Mouse (Mus musculus) CD4-positive, CD25-positive, alpha-beta regulatory T cell, adult 2 months (primary cell): ENCODE measurements around the gene Chfr.
A peak's percentile ranks its signal among the peaks of the same experiment; 100 is the strongest.

Experiments used
- DNase-seq: peaks from one replicate; pipeline ENCODE4 v3.0.0-alpha.2; 2012; ENCODE audit warnings: low read depth, low spot score

The Chfr gene

DNA sequence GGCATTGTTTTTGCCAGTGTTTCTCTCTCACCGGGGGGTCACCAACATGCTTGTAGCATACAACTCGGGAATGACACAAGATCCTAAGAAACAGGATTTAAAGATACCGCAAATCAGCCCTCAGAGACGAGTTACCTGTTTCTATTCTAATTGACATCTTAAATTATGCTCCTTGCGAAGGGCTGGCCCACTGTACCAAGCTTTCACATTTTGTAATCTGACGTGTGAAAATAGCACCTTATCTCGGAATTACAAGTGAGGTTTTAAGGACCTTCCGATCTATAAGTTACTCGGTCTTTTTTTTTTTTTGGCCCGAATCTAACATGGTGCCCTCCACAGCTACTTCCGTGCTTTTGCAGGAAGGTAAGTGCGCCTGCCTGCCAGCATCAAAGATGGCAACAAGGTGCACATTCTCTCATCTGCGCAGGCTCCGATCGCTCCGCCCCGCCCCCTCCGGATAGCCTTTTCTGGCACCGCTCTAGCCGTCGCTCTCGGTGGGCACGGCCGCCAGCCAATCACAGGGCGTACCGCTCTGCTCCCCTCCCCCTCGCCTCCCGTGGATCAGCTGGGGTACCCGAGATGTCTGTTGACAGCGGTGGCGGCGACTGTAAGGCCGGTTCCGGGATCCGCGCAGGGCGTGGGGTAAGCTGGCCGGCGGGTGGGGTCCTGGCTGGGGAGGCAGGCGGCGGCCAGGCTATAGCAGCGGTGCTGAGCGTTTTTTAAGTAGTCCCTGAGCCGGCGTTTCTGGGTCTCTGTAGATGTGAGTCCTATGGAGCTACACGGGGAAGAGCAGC lies at the start of gene Chfr:
Gene Chfr, plus strand, starts transcription at position 550 of the 794 bp plus-strand sequence.
- DNase-seq, result peak; percentile 99

DNA sequence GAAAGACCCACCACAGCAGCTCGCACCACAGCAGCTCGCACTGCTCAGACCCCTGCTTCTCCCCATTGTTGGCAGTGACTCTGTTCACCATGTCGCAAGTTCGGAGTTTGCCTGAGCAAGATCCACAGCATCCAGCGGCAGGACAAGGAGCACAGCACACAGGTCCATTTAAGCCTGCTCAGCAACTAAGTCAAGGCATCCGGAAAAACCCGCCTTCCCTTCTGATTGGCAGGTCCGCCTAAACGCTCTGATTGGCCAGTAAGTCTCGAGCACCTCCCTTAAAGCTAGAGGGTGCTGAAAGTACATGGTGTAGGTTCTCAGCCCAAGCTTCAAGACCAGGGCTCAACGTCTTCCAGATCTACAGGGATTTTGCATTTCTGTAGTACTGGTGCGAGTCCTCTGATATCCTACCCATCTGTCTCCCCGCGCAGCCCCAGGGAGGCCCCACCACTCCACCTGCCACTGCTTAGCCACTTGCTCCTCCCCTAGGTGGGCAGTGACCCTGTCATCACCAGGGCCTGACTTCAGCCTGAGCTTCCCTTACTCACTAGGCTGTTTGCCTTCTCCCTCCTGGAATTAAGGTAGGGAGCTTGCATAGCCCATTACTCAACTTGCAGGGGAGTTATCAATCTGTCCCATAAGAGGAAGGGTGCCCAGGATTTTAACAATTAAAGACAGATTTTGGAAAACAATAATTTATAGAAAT lies 49.3 kb upstream of the Chfr start:
- DNase-seq, result no peak

- DNase-seq, result no peak
Observed at GRCm38 (mm10) chr5:110091546-110091945, 44.1 kb upstream of the Chfr start.

- DNase-seq, result peak; percentile 92
Observed at GRCm38 (mm10) chr5:110094030-110094846, 41.4 kb upstream of the Chfr start, which contains the start of gene Gm35315. Gene Gm35315 (minus strand): TSS chr5:110094420.

GRCm38 (mm10) chr5:110094847-110095213 lies 40.8 kb upstream of the Chfr start:
- no peak for DNase-seq

DNA sequence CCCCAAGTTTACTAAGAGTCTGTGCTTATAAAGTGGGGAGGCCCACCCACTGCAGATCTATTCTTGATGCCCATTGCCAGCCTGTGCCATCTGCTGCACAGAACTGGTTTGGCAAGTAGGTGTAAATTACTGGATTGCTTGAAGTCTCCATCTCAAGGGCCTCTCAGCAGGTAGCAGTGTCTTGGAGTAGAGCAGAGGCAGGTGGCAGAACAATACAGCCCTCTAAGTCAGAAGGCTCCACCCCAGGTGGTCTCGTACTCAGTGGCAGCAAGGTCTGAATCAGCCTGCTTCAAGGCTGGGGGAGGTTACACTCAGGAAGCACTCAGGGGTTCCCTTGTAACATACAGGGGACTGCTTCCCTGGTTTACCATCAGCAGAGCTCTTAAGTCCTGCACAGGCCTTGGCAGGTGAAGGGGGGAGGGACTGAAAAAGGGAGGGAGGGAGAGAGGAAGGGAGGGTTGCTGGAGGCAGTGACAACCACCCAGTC lies 36.6 kb upstream of the Chfr start:
- DNase-seq, result no peak

DNA sequence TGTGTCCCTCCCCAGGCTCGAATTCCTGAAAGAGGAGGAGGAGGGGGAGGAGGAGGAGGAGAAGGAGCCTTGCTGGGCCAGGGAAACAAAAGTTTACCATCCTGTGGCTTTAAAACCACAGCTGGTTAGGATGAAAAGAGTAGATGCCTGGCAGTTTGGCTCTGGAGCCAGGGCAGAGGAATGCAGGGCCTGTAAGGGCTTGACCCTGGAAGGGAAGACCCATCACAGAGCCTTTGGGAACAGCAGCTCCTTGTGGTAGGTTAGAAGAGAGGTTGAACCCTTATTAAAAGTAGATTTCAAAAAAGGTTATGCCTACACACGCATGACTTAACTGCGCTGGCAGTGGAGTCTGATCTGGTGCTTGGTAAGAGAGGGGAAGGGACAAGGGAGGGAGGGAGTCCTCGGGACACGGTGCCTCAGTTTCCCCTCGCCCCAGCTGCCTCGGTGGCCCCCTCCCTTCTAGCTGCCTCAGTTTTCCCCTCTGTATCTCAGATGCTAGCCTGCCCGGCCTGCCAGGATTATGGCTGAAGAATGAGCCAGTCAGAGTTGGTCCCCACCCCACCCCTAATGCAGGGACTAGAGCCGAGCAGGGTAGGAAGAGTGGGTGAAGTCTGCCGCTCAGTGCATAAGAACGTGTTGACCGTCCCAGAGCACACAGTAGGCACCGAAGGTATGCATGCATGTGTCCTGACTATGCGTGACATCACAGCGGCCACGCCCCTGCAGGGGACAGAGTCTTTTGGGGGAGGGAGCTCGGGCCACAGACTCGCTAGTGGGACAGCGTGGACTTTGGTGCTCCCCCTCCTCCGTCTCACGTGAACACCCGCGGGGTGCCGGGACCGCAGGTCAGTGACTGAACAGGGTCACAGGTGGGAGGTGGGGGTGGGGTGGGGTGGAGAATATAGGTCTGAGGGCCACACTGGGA lies 35.7 kb upstream of the Chfr start, which contains the start of gene Plcxd1:
Gene Plcxd1, plus strand, starts transcription at position 314 of the 925 bp plus-strand sequence.
- peak; percentile 19 for DNase-seq

DNA sequence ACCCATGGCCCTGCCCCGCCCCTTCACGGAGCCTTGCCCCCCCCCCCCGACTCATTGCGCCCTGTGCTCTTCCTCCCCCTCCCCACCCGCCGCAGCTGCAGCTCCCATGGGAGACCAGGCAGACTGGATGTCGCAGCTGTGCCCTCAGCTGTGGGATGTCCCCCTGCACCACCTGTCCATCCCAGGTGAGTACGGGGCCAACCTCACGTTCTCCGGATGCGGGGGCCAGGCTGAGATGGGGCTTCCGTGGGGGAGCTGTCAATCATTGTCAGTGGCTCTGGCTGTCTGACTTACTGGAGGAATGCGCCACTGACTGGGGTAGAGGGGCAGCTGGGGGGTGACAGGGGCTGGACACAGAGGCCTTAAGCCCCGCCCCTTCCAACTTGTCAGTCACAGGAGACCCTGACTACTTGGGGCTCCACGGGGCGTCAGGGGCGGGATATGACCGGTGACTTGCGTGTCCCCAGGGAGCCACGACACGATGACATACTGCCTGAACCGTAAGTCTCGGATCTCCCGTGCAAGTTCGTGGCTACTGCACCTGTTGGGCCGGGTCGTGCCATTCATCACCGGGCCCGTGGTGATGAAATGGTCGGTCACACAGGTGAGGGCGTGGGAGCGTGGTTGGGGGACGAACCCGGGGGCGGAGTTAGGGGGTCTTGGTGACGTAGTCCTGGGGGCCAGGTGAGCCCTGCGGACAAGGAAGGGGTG lies 34.6 kb upstream of the Chfr start:
- DNase-seq, result peak; percentile 62

DNA sequence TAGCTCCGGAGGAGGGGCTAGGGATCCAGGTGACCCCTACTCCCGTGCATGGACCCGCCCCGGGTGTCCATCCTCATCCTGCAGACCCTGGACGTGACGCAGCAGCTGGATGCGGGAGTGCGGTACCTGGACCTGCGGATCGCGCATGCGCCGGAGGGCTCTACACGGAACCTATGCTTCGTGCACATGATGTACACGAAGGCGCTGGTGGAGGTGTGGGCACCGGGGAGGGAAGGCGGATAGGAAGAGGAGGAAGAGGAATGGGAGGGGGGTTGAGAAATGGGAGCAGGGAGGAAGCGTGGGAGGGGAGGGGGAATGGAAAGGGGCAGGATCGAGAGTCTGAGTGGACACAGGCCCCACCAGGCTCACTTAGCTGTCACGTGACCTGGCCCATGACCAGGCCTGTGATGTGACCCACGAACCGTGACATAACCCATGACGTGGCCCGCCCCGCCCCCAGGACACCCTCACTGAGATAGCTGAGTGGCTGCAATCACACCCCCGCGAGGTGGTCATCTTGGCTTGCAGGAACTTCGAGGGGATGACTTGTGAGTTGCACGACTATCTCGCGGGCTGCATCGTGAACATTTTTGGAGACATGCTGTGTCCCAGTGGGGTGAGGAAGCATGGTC lies 33.8 kb upstream of the Chfr start:
- peak; percentile 73 for DNase-seq

DNA sequence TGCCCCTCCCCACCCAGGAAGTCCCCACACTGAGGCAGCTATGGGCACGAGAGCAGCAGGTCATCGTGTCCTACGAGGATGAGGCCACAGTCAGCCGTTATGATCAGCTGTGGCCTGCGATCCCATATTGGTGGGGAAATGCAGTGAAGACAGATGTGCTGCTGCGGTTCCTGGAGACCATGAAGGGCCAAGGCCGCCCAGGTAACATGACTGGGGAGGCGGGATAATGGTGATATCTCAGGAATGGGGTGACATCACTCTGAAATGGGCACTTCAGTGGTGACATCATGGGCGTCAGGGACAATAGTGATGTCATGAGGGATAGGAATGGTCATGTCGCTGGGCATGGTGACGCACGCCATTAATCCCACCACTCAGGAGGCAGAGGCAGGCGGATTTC lies 33.2 kb upstream of the Chfr start:
- DNase-seq, result no peak

DNA sequence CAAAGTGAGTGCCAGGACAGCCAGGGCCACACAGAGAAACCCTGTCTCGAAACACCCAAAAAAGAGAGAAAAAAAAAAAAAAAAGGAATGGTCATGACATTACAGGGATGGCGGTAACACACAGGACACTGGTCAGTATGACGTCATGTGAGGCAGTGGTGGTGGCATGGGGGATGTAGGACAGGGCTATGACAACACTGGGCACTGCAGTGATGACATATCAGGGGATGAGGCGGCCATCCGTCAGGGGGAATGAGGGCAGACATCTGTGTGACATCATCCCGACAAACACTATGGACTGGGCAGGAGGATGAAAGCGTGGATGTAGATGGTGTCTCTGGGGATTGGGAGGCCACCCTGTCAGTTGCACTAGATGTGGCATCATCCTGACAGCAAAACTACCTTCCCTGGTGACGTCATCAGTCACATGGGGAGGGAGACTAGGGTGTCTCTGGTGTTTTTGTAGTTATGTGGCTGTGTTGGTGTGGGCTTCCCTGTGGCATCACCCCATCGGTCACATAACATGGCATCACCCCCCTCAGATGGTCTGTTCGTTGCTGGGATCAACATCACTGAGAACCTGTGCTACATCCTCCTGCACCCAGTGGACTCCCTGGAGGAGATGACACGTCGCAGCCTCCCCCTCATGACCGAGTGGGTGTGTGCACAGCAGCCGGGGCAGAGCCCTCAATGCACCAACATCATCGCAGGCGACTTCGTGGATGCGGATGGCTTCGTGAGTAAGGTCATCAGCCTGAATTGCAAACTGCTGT lies 32.6 kb upstream of the Chfr start:
- peak; percentile 7 for DNase-seq

DNA sequence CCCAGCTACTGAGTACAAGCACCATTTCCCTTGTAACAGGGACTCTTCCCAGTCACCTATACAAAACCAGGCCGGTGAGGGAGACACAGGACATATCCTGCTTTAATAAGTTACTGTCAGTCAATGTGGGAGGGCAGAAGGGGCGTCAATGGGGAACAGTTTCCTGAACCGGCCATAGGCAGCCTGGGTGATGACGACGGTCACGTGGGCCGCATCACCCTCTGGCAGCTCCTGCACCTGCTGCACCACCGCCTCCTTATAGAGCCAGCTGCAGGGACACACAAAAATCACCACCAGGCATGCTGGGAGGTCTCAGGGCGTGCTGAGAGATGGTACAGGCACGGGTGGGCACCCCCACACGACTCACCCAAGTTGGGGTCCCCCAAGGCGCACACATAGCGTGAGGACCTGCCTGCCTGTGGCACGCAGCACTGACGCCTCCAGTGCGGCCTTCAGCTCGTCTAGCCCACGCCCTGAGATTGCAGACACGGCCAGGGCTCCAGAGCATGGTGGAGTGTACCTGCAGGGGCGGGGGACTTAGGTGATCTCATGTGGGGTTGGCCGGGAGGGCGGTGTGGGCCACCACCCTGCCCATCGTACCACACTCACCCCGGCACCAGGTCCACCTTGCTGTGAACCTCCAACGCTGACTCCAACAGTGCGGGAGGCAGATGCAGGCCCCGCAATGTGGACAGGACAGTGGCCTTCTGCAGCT lies 31.6 kb upstream of the Chfr start:
- no peak for DNase-seq

GRCm38 (mm10) chr5:110104616-110105380 lies 30.8 kb upstream of the Chfr start:
- no peak for DNase-seq

DNA sequence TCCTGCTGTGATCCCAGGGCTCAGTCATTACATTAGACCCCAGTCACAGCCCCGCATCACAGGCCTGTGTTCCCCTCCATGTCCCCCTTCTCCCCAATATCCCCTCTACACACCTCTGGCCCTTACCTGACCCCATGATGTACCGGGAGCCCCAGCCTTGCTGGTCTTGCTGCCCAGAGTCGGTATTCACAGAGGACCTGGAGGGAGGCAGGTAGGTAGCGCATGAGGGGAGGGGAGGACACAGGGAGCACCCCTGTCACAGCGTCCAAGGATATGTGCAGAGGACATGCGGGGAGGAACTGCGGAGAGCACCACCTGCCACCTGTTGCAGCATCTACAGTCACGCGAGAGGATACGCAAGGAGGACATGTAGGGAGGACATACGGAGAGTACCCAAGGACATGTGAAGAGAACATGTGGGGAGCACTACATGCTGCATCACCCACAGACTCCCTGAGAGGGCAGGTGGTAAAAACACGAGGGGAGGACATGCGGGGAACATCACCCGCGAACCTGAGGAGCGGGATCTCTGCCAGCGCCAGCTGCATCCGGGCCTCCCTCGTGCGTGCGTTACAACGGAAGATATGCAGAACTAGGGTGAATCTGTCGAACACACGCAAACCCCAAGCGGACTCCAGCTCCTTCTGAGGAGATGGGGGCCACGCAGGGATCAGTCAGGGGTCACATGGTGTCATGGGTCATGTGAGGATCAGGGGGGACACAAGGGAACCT lies 29.3 kb upstream of the Chfr start:
- peak; percentile 20 for DNase-seq

DNA sequence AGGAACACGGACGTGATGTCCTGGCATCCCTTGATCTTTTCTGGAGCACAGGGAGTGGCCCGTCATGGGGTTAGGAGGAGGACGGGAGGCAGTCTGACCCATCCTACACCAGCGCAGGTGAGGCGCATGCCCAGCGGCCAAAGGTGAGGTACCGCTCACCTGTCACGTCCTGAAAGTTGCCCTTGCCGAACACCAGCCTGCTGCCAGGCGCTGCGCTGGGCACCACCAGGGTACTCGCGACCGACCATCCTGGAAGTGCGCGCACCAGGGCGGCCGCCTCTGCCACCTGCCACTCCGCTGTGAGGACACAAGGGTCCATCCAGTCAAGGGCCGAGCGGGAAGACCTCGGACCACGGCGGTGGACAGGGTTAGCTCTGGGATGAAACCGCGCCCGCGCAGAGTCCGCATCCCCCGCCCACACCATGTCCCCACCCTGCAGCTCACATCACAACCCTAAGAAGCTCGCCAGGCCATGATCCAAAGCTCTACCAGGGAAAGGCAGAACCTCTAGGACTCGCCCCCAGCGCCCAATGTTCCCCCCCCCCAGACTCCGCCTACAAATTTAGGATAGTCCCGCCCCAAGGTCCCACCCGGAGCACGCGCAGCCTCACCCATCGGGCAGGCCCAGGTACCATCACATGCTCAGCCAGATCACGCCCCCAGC lies 28.6 kb upstream of the Chfr start:
- DNase-seq, result no peak

GRCm38 (mm10) chr5:110107581-110108304 lies 27.9 kb upstream of the Chfr start, which contains the start of gene Gtpbp6:
Gene Gtpbp6 (minus strand): TSS chr5:110108197.
- DNase-seq, result peak; percentile 97
